Mouse (Mus musculus) cerebellum, adult 2 months (tissue): ENCODE data around the gene Saa3.

ENCODE experiments used
- CTCF ChIP-seq: fragments of 200-500 bp; IDR thresholded peaks from 2 replicates; pipeline ENCODE4 v1.5.1; 2011; ENCODE audit warnings: low read depth, mild to moderate bottlenecking, control low read depth, low read length, moderate library complexity, borderline replicate concordance; ENCODE audit not compliant: insufficient read depth
- POLR2A ChIP-seq: fragments of 200-500 bp; IDR thresholded peaks from 2 replicates; pipeline ENCODE4 v1.6.1; 2011; ENCODE audit warnings: low read length, control low read depth, borderline replicate concordance; ENCODE audit not compliant: insufficient read depth

DNA sequence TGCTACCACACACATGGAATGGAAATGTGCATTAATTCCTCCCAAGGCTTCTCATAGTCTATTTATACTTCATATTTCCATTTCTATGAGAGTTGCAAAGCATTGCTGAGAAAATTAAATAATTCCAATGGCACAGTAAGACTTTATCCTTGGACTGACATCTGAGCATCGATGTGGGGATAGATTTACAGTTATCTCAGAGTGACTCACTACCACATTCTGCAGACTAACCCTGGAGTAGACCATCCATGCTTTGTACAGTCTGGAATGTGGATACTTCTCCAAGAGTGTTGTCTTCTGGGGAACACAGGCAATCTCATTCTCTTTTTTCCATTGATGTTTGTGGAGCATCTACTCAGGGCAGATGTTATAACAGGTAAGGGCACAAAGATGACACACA, 12.1 kb upstream of the Saa3 start:
- TF ChIP-seq CTCF (no peak), POLR2A (no peak)
